Mouse (Mus musculus): ENCODE results near the gene March2.
A peak's percentile ranks its signal among the peaks of the same experiment; 100 is the strongest.
"Not testable (repeated sequence)": the region's sequence is repeated elsewhere in the genome, so short reads cannot be mapped to it uniquely, and the experiment has no call there.

The March2 gene

GRCm38 (mm10) chr17:33718384-33718881 lies at the start of gene March2:
March2 (minus strand) TSS chr17:33718670.
- DNase-seq (ENCODE audit: low spot score in 2 of 2), result peak; percentile 90 to 96

GRCm38 (mm10) chr17:33766389-33766788 lies 47.9 kb upstream of the March2 start:
- DNase-seq (ENCODE audit: low spot score in 2 of 2), result no peak

GRCm38 (mm10) chr17:33760255-33761165 lies 42.0 kb upstream of the March2 start, which contains the start of gene Rab11b:
Rab11b (minus strand) TSS chr17:33760530.
- DNase-seq (ENCODE audit: low spot score in 2 of 2), result peak; percentile 99

DNA sequence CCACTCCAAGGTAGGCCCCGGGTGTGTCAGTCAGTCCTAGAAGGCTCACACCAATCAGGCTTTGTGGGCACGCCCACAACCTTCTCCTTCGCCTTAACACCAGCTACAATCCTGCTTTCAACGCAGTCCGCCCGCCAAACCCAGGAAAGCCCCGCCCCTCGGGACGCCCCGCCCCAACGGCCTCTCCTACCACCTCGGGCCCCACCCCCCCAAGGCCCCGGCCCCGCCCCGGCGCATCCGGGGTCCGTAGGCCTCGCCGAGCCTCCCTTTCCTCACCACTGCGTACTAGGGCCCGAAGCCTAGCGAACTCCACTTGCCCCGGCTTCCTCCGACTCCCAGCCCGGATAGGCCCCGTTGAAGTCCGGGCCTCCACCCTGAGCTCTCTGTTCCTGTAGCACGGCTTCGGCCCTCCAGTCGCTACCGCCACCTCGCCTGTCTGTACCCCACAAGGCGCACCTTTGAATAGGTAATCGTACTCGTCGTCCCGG lies 41.3 kb upstream of the March2 start:
- peak; percentile 71 to 89 for DNase-seq (ENCODE audit: low spot score in 2 of 2)

DNA sequence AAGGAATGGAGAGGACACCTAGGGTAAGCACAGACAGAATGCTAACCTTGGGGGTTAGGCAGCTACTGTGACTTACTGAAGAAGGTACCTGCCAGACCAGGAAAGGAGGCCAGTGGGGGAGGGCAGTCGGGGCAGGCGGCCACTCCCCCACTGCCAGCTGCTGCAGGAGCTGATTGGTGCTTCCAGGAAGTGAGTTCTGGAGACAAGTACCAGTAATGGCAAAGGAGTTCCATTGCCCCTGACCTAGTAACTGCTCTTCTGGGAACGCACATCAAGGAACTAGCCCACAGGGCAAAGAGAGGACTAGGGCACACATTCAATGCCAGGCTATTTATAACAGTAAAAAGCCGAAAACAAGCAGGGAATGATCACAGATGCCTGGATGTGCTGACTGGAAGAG lies 38.8 kb upstream of the March2 start:
- DNase-seq (ENCODE audit: low spot score in 2 of 2), result no peak

- no peak for DNase-seq (ENCODE audit: low spot score in 2 of 2)
Observed at GRCm38 (mm10) chr17:33756108-33756790, 37.8 kb upstream of the March2 start.

DNA sequence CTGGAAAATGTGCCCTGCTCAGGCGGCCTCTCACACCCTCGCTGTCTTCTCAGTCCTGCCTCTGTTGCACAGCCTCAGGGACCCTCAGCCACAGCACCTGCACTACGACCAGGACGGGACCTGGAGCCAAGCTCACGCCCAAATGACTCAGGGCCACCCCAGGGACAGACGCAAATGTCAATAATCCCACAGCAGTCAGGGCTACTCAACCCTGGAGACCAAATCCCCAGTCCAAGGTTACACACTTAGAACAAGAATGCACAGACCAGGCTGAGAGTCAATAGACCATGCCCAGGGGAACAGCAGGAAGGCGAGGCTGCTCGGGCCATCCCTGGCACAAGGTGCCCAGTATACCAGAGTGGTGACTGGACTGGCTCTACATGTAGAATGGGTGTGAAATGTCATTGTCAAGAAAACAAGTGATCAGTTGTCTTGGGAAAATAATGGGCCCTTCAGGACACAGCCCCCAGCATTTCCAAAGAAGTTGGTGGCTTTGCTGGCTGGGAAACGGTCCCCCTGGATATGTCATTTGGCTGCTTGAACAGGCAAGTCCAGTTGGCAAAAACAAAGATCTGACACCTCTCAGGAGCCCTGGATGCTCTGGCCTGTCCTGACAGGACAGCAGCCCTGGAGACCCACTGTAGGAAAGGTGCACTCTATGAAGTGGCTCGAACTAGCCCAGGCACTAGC lies 37.1 kb upstream of the March2 start:
- no peak for DNase-seq (ENCODE audit: low spot score in 2 of 2)

DNA sequence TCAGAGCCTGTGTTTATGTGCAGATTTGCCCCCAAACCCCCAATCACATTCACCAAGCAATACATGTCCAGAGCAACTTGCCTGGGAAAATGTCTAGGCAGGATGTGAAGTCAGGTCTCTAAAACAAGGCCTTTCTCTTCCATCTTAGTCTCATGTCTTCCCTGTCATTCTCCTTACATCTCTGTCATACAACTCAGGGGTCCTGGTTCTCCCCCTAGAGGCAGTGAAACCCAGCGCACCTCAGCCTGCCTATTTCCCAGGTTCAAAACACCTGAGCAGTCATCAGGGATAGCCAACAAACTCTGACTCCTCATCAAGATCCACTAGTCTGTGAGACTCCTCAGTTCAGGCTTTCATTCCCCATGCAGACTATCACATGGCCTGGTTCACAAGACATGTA lies 36.2 kb upstream of the March2 start:
- DNase-seq (ENCODE audit: low spot score in 2 of 2), result no peak

GRCm38 (mm10) chr17:33752297-33752696 lies 33.8 kb upstream of the March2 start:
- DNase-seq (ENCODE audit: low spot score in 2 of 2), result no peak

- DNase-seq (ENCODE audit: low spot score in 2 of 2), result no peak
Observed at GRCm38 (mm10) chr17:33751181-33751580, 32.7 kb upstream of the March2 start.

GRCm38 (mm10) chr17:33749451-33749850 lies 31.0 kb upstream of the March2 start:
- DNase-seq (ENCODE audit: low spot score in 2 of 2), result no peak

DNA sequence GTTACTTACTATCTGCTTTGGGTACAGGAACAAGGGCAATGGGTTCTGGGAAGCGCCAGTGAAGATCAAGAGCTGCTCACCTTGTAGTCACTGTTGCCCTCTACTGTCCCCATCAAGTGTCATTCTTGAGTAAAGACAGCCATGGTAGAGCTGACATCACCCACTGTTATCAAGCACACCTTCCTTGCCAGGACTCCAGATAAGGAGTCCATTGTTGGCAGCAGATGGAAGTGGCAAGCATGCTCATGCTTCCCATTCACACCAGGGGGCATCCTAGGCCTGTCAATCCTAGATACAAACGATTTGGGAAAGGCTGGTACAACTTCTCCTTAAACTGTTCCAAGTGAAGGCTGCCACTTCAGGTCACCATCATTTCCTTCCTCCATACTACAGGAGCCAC lies 27.5 kb upstream of the March2 start:
- no peak for DNase-seq (ENCODE audit: low spot score in 2 of 2)

GRCm38 (mm10) chr17:33744686-33745384 lies 26.4 kb upstream of the March2 start:
- DNase-seq (ENCODE audit: low spot score in 2 of 2), result no peak

GRCm38 (mm10) chr17:33742420-33742819 lies 23.9 kb upstream of the March2 start:
- DNase-seq (ENCODE audit: low spot score in 2 of 2), result no peak

DNA sequence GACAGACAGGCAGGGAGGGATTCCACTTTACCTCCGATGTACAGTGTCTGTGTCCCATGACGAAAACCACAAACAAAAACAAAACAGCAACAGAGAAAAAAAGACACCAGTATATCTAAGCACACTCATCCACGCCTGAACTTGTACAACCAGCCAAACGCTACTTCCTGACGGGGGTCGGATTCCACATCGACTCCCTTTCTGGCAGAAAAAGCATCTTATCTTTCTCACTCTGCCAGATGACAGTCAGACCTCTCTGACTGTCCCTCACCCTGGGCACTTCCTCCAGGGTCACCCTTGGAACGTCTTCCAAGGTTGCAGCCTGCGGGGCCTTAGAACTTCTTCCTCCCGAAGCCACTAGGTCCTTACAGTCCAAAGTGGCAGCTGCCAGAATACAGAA lies 15.1 kb upstream of the March2 start:
- DNase-seq (ENCODE audit: low spot score in 2 of 2), result not testable (repeated sequence)

DNA sequence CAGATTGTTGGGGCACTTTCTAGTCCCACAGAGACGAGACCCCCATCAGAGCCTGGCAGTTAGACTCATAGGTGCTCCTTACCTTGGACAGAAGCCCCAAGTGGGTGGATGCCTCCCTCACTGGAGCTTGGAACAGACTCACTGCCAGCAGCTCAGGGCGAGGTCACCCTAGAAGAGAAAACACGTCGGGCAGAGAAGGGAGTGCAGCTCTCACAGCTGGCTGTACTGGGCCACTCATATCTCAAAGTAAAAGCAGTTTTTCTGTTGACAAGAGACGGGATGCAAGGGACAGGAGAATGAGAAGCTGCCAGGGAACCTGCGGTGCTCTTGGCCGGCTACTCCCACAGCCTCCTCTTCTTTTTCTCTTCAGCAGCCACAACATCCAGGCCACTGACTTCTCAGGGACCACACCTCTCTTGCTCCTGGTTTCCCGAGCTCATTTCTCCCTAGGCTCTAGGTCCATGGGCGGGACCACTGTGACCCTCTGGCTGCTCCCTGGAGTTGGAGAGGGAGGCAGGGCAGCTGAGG lies 14.2 kb upstream of the March2 start:
- DNase-seq (ENCODE audit: low spot score in 2 of 2), result not testable (repeated sequence)

DNA sequence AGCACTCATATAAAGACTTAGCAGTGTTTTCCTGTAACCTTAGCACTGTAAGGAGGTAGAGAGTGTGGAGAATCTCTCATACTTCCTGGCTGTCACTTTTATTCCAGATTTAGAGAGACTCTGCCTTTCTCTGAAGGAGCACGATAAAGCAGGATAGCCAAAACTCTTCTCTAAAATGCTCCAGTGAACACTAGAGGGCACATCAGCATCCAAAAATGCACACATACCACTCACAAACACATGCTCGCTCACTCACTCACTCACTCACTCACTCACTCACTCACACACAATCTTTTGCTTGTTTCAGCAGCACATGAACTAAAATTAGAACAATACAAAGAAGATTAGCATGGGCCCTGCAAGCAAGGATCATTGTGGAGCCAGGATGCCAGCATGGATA lies 10.7 kb upstream of the March2 start:
- DNase-seq (ENCODE audit: low spot score in 2 of 2), result no peak

GRCm38 (mm10) chr17:33728396-33728795 lies 9.9 kb upstream of the March2 start:
- DNase-seq (ENCODE audit: low spot score in 2 of 2), result no peak

GRCm38 (mm10) chr17:33719736-33720378 lies 1.4 kb upstream of the March2 start:
- no peak for DNase-seq (ENCODE audit: low spot score in 2 of 2)

- DNase-seq (ENCODE audit: low spot score in 2 of 2), result no peak
Observed at GRCm38 (mm10) chr17:33718944-33719725, 665 bp upstream of the March2 start.
